Mouse (Mus musculus): Measurements from ENCODE around the gene Bptf.

DNA sequence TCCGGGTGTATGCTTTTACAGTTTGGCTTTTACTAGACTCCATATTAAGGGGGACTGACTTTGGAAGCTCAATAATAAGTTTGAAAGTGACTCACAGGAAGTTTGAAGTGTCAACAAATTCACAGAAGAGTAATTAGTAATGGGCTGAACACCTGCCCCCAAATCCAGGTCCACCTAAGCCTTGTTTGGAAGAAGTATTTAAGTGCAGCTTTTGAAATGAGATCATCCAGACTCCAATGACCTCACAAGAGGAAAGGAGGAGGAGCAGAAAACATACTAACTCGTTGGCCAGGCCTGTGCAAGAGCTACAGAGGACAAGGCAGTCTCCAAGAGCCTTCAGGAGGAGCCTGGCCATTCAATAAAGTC lies 28.7 kb downstream of the Bptf start:
- no peak for TF ChIP-seq POLR2A (IDR thresholded peaks at IDR 0.05; ENCODE audit: insufficient read depth, low read depth, low read length)
- no peak for TF ChIP-seq CTCF (IDR thresholded peaks at IDR 0.05; ENCODE audit: insufficient read depth, low read depth, low read length)

Data from olfactory bulb, adult 2 months (tissue).